Mouse (Mus musculus) liver, postnatal 0 days (tissue): Measurements from ENCODE around the gene Chst11.

Source experiments
- CTCF ChIP-seq: sonication (generic); IDR thresholded peaks from 2 replicates; pipeline ENCODE4 v1.5.1; 2016; ENCODE audit warnings: antibody characterized with exemption, low read depth
- EP300 ChIP-seq: IDR thresholded peaks from 2 replicates; pipeline ENCODE4 v1.6.1; 2016; ENCODE audit warnings: antibody characterized with exemption, low read depth, mild to moderate bottlenecking

GRCm38 (mm10) chr10:83022616-83023015 lies 37.3 kb downstream of the Chst11 start:
- no peak for TF ChIP-seq CTCF
- no peak for TF ChIP-seq EP300
